Mouse (Mus musculus) brain, adult 2 months (tissue): ENCODE data around the gene Srrm3.

Experiments used
- DNase-seq: peaks from one replicate; pipeline ENCODE4 v3.0.0; 2011; ENCODE audit warnings: low read depth, low spot score

Gene Srrm3

GRCm38 (mm10) chr5:135806555-135807262 is at the start of gene Srrm3:
Gene Srrm3, plus strand, starts transcription at chr5:135806890.
- peak; percentile 98 for DNase-seq

GRCm38 (mm10) chr5:135761881-135762280 is 44.8 kb upstream of the Srrm3 start:
- DNase-seq: no peak

- peak; percentile 74 for DNase-seq
These were observed 43.2 kb upstream of the Srrm3 start for GRCm38 (mm10) chr5:135763526-135763925.

GRCm38 (mm10) chr5:135764971-135765370 is 41.7 kb upstream of the Srrm3 start:
- DNase-seq: no peak

GRCm38 (mm10) chr5:135772519-135772918 is 34.2 kb upstream of the Srrm3 start:
- DNase-seq: no peak

- DNase-seq: no peak
These were observed 30.1 kb upstream of the Srrm3 start for GRCm38 (mm10) chr5:135776546-135776945.

GRCm38 (mm10) chr5:135777796-135778470 is 28.8 kb upstream of the Srrm3 start, which contains the start of gene Styxl1:
Gene Styxl1, minus strand, starts transcription at chr5:135778385.
- DNase-seq: peak; percentile 57

- DNase-seq: peak; percentile 100
These were observed 27.9 kb upstream of the Srrm3 start, which contains the start of gene Mdh2 for GRCm38 (mm10) chr5:135778471-135779445. Gene Mdh2, plus strand, starts transcription at chr5:135778480.

GRCm38 (mm10) chr5:135780331-135780730 is 26.4 kb upstream of the Srrm3 start:
- DNase-seq: no peak

GRCm38 (mm10) chr5:135782901-135783300 is 23.8 kb upstream of the Srrm3 start:
- DNase-seq: no peak

- peak; percentile 96 for DNase-seq
These were observed 12.5 kb upstream of the Srrm3 start for GRCm38 (mm10) chr5:135793996-135794858.

- no peak for DNase-seq
These were observed 11.9 kb upstream of the Srrm3 start for GRCm38 (mm10) chr5:135794859-135795181.

- peak; percentile 50 for DNase-seq
These were observed 6.9 kb upstream of the Srrm3 start for GRCm38 (mm10) chr5:135799746-135800145.

GRCm38 (mm10) chr5:135800927-135801326 is 5.8 kb upstream of the Srrm3 start:
- DNase-seq: peak; percentile 76

- DNase-seq: peak; percentile 75
These were observed 4.0 kb upstream of the Srrm3 start for GRCm38 (mm10) chr5:135802641-135803040.

- no peak for DNase-seq
These were observed 3.6 kb upstream of the Srrm3 start for GRCm38 (mm10) chr5:135803135-135803534.

- DNase-seq: no peak
These were observed 3.0 kb upstream of the Srrm3 start for GRCm38 (mm10) chr5:135803676-135804075.

- DNase-seq: peak; percentile 34
These were observed 2.0 kb upstream of the Srrm3 start for GRCm38 (mm10) chr5:135804735-135805134.

- peak; percentile 79 for DNase-seq
These were observed 560 bp downstream of the Srrm3 start for GRCm38 (mm10) chr5:135807263-135807637.

GRCm38 (mm10) chr5:135812991-135813390 is 6.3 kb downstream of the Srrm3 start:
- DNase-seq: peak; percentile 90

- peak; percentile 94 for DNase-seq
These were observed 11.8 kb downstream of the Srrm3 start for GRCm38 (mm10) chr5:135818491-135818890.
